Mouse (Mus musculus) liver, embryonic 12.5 days (tissue): ENCODE data around the gene Aprt. TPM values are rescaled to one million over a fixed set of nuclear protein-coding genes. Genes with fewer than 3 reads are reported as not detected.

ENCODE experiments used
- ATAC-seq: fragments of 200-750 bp; cut with Nextera tagmentation; 2 replicates; pipeline ENCODE4 v1.8.0; 2017; ENCODE audit warnings: moderate number of reproducible peaks, mild to moderate bottlenecking, moderate library complexity
- H3K27ac ChIP-seq: fragments of 300-500 bp; sonication (generic); 2 replicates; pipeline ENCODE4 v1.5.1; 2016; ENCODE audit warnings: mild to moderate bottlenecking
- H3K27me3 ChIP-seq: fragments of 300-500 bp; sonication (generic); replicated peaks from 2 replicates; pipeline ENCODE4 v1.6.1; 2016; ENCODE audit warnings: mild to moderate bottlenecking, moderate library complexity
- H3K36me3 ChIP-seq: fragments of 300-500 bp; sonication (generic); 2 replicates; pipeline ENCODE4 v1.6.1; 2016; ENCODE audit warnings: mild to moderate bottlenecking, moderate library complexity
- H3K4me1 ChIP-seq: fragments of 300-500 bp; sonication (generic); 2 replicates; pipeline ENCODE4 v1.6.1; 2016
- H3K4me2 ChIP-seq: fragments of 300-500 bp; sonication (generic); 2 replicates; pipeline ENCODE4 v1.6.1; 2016; ENCODE audit warnings: mild to moderate bottlenecking, moderate library complexity
- H3K4me3 ChIP-seq: fragments of 300-500 bp; sonication (generic); 2 replicates; pipeline ENCODE4 v1.5.1; 2016; ENCODE audit warnings: mild to moderate bottlenecking, moderate library complexity
- H3K9ac ChIP-seq: fragments of 300-500 bp; sonication (generic); 2 replicates; pipeline ENCODE4 v1.6.1; 2016; ENCODE audit warnings: mild to moderate bottlenecking, moderate library complexity
- H3K9me3 ChIP-seq: fragments of 300-500 bp; sonication (generic); replicated peaks from 2 replicates; pipeline ENCODE4 v1.6.1; 2016; ENCODE audit warnings: mild to moderate bottlenecking, moderate library complexity
- WGBS: fragments of 180-500 bp; shearing (Covaris S2); methylation state at CpG from one replicate; pipeline ENCODE4 v1.1.7; 2016; ENCODE audit not compliant: insufficient replicate concordance; 5-methylcytosine and 5-hydroxymethylcytosine counted together
- polyA plus RNA-seq: library from polyadenylated mRNA; unstranded; fragments of >200 nt; fragmentation: Nextera tagmentation; extraction: Ambion mirVana; gene quantifications from 2 replicates; pipeline ENCODE4 v1.2.1, GENCODE M21; 2016

Aprt gene
- polyA plus RNA-seq, 1 experiment from 2014 or later, result 253 TPM

- H3K9me3 ChIP-seq, result no peaks in the 10 kb centered on the region
- H3K4me2 ChIP-seq, result peak overlapping the region; percentile 98
- H3K9ac ChIP-seq, result peak overlapping the region; percentile 99
- peak overlapping the region; percentile 93 for H3K4me3 ChIP-seq
- ATAC-seq, result peak; percentile 88
- H3K4me1 ChIP-seq, result peaks cover 91% of the 10 kb centered on the region
- peak overlapping the region; percentile 98 for H3K27ac ChIP-seq
- 21% methylated on average over 7 of the region's 7 CpGs for WGBS
- H3K27me3 ChIP-seq, result no peaks in the 10 kb centered on the region
- peaks cover 54% of the 10 kb centered on the region for H3K36me3 ChIP-seq
Measured at GRCm38 (mm10) chr8:122546066-122546755, 30.5 kb downstream of the Aprt start.

GRCm38 (mm10) chr8:122544138-122544537 is 32.6 kb downstream of the Aprt start:
- H3K36me3 ChIP-seq, result peaks cover 69% of the 10 kb centered on the region
- H3K27me3 ChIP-seq, result no peaks in the 10 kb centered on the region
- ATAC-seq, result no peak
- peak overlapping the region; percentile 98 for H3K27ac ChIP-seq
- 76% methylated on average over 8 of the region's 8 CpGs for WGBS
- H3K4me2 ChIP-seq, result peak overlapping the region; percentile 98; the same call in 1 of the 2 replicates
- no peak overlapping the region for H3K4me3 ChIP-seq
- no peaks in the 10 kb centered on the region for H3K9me3 ChIP-seq
- peak overlapping the region; percentile 99; the same call in 1 of the 2 replicates for H3K9ac ChIP-seq
- peaks cover 100% of the 10 kb centered on the region for H3K4me1 ChIP-seq

GRCm38 (mm10) chr8:122538310-122539076 is 38.2 kb downstream of the Aprt start:
- Histone ChIP-seq H3K9me3 (no peaks in the 10 kb centered on the region), H3K36me3 (peaks cover 68% of the 10 kb centered on the region), H3K4me3 (peak overlapping the region; percentile 39), H3K27me3 (no peaks in the 10 kb centered on the region), H3K9ac (peak overlapping the region; percentile 71), H3K4me2 (peak overlapping the region; percentile 80), H3K4me1 (peaks cover 95% of the 10 kb centered on the region), H3K27ac (peak overlapping the region; percentile 95)
- WGBS, result 58% methylated on average over 9 of the region's 9 CpGs
- ATAC-seq, result peak; percentile 36

- Histone ChIP-seq H3K9ac (peak overlapping the region; percentile 71), H3K27ac (peak overlapping the region; percentile 95), H3K4me2 (peak overlapping the region; percentile 80), H3K9me3 (no peaks in the 10 kb centered on the region), H3K36me3 (peaks cover 67% of the 10 kb centered on the region), H3K27me3 (no peaks in the 10 kb centered on the region), H3K4me3 (peak overlapping the region; percentile 39), H3K4me1 (peaks cover 95% of the 10 kb centered on the region)
- WGBS, result 23% methylated on average over 2 of the region's 2 CpGs
- ATAC-seq, result peak; percentile 94
Measured at GRCm38 (mm10) chr8:122537812-122538211, 38.9 kb downstream of the Aprt start.

- Histone ChIP-seq H3K4me3 (peak overlapping the region; percentile 39), H3K4me2 (peak overlapping the region; percentile 80), H3K27ac (peak overlapping the region; percentile 95), H3K36me3 (peaks cover 67% of the 10 kb centered on the region), H3K4me1 (peaks cover 95% of the 10 kb centered on the region), H3K9ac (peak overlapping the region; percentile 71), H3K9me3 (no peaks in the 10 kb centered on the region), H3K27me3 (no peaks in the 10 kb centered on the region)
- peak; percentile 4; the same call in 1 of the 2 replicates for ATAC-seq
- WGBS, result 38% methylated on average over 6 of the region's 6 CpGs
Measured at GRCm38 (mm10) chr8:122537033-122537432, 39.7 kb downstream of the Aprt start.

- H3K4me2 ChIP-seq, result no peak overlapping the region
- no peak overlapping the region for H3K9ac ChIP-seq
- no peak for ATAC-seq
- no peaks in the 10 kb centered on the region for H3K27me3 ChIP-seq
- H3K9me3 ChIP-seq, result no peaks in the 10 kb centered on the region
- peaks cover 79% of the 10 kb centered on the region for H3K36me3 ChIP-seq
- no peak overlapping the region for H3K4me3 ChIP-seq
- peaks cover 79% of the 10 kb centered on the region for H3K4me1 ChIP-seq
- H3K27ac ChIP-seq, result peak overlapping the region; percentile 32; the same call in 1 of the 2 replicates
- 80% methylated on average over 8 of the region's 8 CpGs for WGBS
Measured at GRCm38 (mm10) chr8:122531312-122531711, 45.4 kb downstream of the Aprt start.

GRCm38 (mm10) chr8:122529159-122529558 is 47.5 kb downstream of the Aprt start:
- no peak for ATAC-seq
- no peak overlapping the region for H3K4me3 ChIP-seq
- H3K9me3 ChIP-seq, result no peaks in the 10 kb centered on the region
- no peak overlapping the region for H3K9ac ChIP-seq
- H3K4me1 ChIP-seq, result peaks cover 83% of the 10 kb centered on the region
- WGBS, result 87% methylated on average over 4 of the region's 4 CpGs
- no peaks in the 10 kb centered on the region for H3K27me3 ChIP-seq
- H3K36me3 ChIP-seq, result peaks cover 65% of the 10 kb centered on the region
- H3K27ac ChIP-seq, result no peak overlapping the region
- no peak overlapping the region for H3K4me2 ChIP-seq

GRCm38 (mm10) chr8:122527937-122528336 is 48.8 kb downstream of the Aprt start:
- H3K36me3 ChIP-seq, result peaks cover 69% of the 10 kb centered on the region
- H3K4me2 ChIP-seq, result no peak overlapping the region
- H3K4me1 ChIP-seq, result peaks cover 84% of the 10 kb centered on the region
- WGBS, result 86% methylated on average over 3 of the region's 3 CpGs
- no peaks in the 10 kb centered on the region for H3K9me3 ChIP-seq
- H3K9ac ChIP-seq, result no peak overlapping the region
- no peak overlapping the region for H3K4me3 ChIP-seq
- no peaks in the 10 kb centered on the region for H3K27me3 ChIP-seq
- ATAC-seq, result no peak
- H3K27ac ChIP-seq, result peak overlapping the region; percentile 81; the same call in 1 of the 2 replicates

GRCm38 (mm10) chr8:122526526-122527170 is 50.1 kb downstream of the Aprt start:
- Histone ChIP-seq H3K9ac (peak overlapping the region; percentile 43; the same call in 1 of the 2 replicates), H3K27ac (peak overlapping the region; percentile 81), H3K9me3 (no peaks in the 10 kb centered on the region), H3K27me3 (no peaks in the 10 kb centered on the region), H3K4me2 (peak overlapping the region; percentile 61), H3K36me3 (peaks cover 61% of the 10 kb centered on the region), H3K4me1 (peaks cover 84% of the 10 kb centered on the region), H3K4me3 (no peak overlapping the region)
- ATAC-seq, result no peak
- WGBS, result 56% methylated on average over 7 of the region's 7 CpGs

- peak overlapping the region; percentile 57 for H3K9ac ChIP-seq
- peaks cover 56% of the 10 kb centered on the region for H3K36me3 ChIP-seq
- peaks cover 82% of the 10 kb centered on the region for H3K4me1 ChIP-seq
- H3K4me2 ChIP-seq, result peak overlapping the region; percentile 61
- H3K4me3 ChIP-seq, result no peak overlapping the region
- H3K27ac ChIP-seq, result peak overlapping the region; percentile 81
- no peaks in the 10 kb centered on the region for H3K27me3 ChIP-seq
- H3K9me3 ChIP-seq, result no peaks in the 10 kb centered on the region
- ATAC-seq, result no peak
- WGBS, result 69% methylated on average over 3 of the region's 3 CpGs
Measured at GRCm38 (mm10) chr8:122526084-122526483, 50.6 kb downstream of the Aprt start.

GRCm38 (mm10) chr8:122525004-122525403 is 51.7 kb downstream of the Aprt start:
- Histone ChIP-seq H3K9me3 (no peaks in the 10 kb centered on the region), H3K4me3 (peak overlapping the region; percentile 24), H3K4me2 (peak overlapping the region; percentile 61), H3K9ac (peak overlapping the region; percentile 57), H3K27ac (peak overlapping the region; percentile 81), H3K27me3 (no peaks in the 10 kb centered on the region), H3K36me3 (peaks cover 49% of the 10 kb centered on the region), H3K4me1 (peaks cover 82% of the 10 kb centered on the region)
- WGBS, result 25% methylated on average over 6 of the region's 6 CpGs
- peak; percentile 88 for ATAC-seq
